Comparison of ENCODE assay signal across 26 mouse cellular contexts in the genomic region with DNA sequence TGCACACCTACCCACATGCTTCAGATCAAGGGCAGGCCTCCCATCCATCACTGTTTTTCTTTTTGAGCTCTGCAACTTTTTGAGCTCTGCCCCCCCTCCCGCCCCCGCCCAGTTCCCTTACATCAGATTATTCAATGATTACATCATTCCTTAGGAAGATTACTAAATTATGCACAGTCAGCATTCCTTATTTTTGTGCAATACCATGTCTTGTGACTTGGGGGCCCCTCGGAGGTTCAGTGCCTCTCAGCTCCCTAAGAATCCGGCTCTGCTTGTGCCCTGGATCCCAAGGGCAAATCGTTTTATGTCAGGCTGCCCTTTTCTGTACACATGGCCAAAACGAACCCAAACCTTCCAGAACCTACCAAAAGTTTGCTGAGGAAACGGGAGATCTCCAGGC.
"Had no signal": no experiment of that assay in that cellular context is flagged by ENCODE, and none has a peak within 500 bp of the region (broad histone marks: within the 10 kb centered on the region; RNA-seq: fewer than 3 reads in every experiment).

No protein-coding gene starts in this region.

- H3K4me3 ChIP-seq: heart, embryonic 10.5 days; heart, embryonic 12.5 days; hindbrain, embryonic 10.5 days; hindbrain, embryonic 12.5 days; intestine, embryonic 15.5 days; kidney, embryonic 15.5 days; limb, embryonic 13.5 days; limb, embryonic 15.5 days; liver, embryonic 12.5 days had no signal

- H3K36me3 ChIP-seq: heart, embryonic 10.5 days; heart, embryonic 12.5 days; hindbrain, embryonic 10.5 days; hindbrain, embryonic 12.5 days; intestine, embryonic 15.5 days; kidney, embryonic 15.5 days; limb, embryonic 13.5 days; limb, embryonic 15.5 days; liver, embryonic 12.5 days had no signal

- H3K27me3 ChIP-seq: heart, embryonic 12.5 days; hindbrain, embryonic 12.5 days; intestine, embryonic 15.5 days; kidney, embryonic 15.5 days; limb, embryonic 13.5 days; limb, embryonic 15.5 days had no signal

- H3K4me1 ChIP-seq: heart, embryonic 10.5 days; heart, embryonic 12.5 days; hindbrain, embryonic 10.5 days; hindbrain, embryonic 12.5 days; intestine, embryonic 15.5 days; kidney, embryonic 15.5 days; limb, embryonic 13.5 days; limb, embryonic 15.5 days; liver, embryonic 12.5 days had no signal

- ATAC-seq: hindbrain, embryonic 16.5 days; inflammation-experienced regulatory T-cells, adult 6 months; intestine, embryonic 15.5 days; intestine, postnatal 0 days; liver, embryonic 12.5 days had no signal

- DNase-seq: gastrocnemius, postnatal 14 days; gastrocnemius, postnatal 36 days; heart, adult 18-20 months; heart, postnatal 10 days; heart, postnatal 4 days; kidney, adult 18-20 months; kidney, adult 8-10 months; kidney, postnatal 14 days; kidney, postnatal 36 days; layer of hippocampus, adult 9-11 months; layer of hippocampus, postnatal 36 days; left cerebral cortex, postnatal 4 days had no signal

- H3K9me3 ChIP-seq: heart, embryonic 10.5 days; heart, embryonic 12.5 days; hindbrain, embryonic 10.5 days; hindbrain, embryonic 12.5 days; intestine, embryonic 15.5 days; kidney, embryonic 15.5 days; limb, embryonic 13.5 days; limb, embryonic 15.5 days; liver, embryonic 12.5 days had no signal

- H3K4me2 ChIP-seq: heart, embryonic 12.5 days; hindbrain, embryonic 12.5 days; hindbrain, embryonic 14.5 days; intestine, embryonic 15.5 days; kidney, embryonic 15.5 days; limb, embryonic 13.5 days; limb, embryonic 15.5 days; liver, embryonic 12.5 days had no signal

- H3K9ac ChIP-seq: heart, embryonic 12.5 days; hindbrain, embryonic 12.5 days; hindbrain, embryonic 14.5 days; intestine, embryonic 15.5 days; kidney, embryonic 15.5 days; limb, embryonic 13.5 days; limb, embryonic 15.5 days; liver, embryonic 12.5 days had no signal

- H3K27ac ChIP-seq: heart, embryonic 10.5 days; hindbrain, embryonic 10.5 days; hindbrain, embryonic 12.5 days; hindbrain, embryonic 14.5 days; intestine, embryonic 15.5 days; kidney, embryonic 15.5 days; kidney, postnatal 0 days; limb, embryonic 13.5 days; limb, embryonic 15.5 days; liver, embryonic 12.5 days had no signal
